Mouse (Mus musculus) liver, postnatal 0 days (tissue): ENCODE results near the gene Lyrm4. TPM values are rescaled to one million over a fixed set of nuclear protein-coding genes. Genes with fewer than 3 reads are reported as not detected.

ENCODE experiments used
- ATAC-seq: fragments of 200-750 bp; cut with Nextera tagmentation; 2 replicates; pipeline ENCODE4 v1.8.0; 2017; ENCODE audit warnings: mild to moderate bottlenecking, moderate library complexity
- DNase-seq: peaks from one replicate; pipeline ENCODE4 v3.0.0-alpha.2; 2016
- H3K27ac ChIP-seq: fragments of 300-500 bp; sonication (generic); 2 replicates; pipeline ENCODE4 v1.5.1; 2014; ENCODE audit warnings: antibody characterized with exemption, moderate library complexity, mild to moderate bottlenecking, low read depth
- H3K27me3 ChIP-seq: fragments of 300-500 bp; sonication (generic); 2 replicates; pipeline ENCODE4 v1.6.1; 2014; ENCODE audit warnings: low read length, control low read depth, mixed read lengths; ENCODE audit not compliant: insufficient read depth
- H3K36me3 ChIP-seq: fragments of 300-500 bp; sonication (generic); replicated peaks from 2 replicates; pipeline ENCODE4 v1.6.1; 2014; ENCODE audit warnings: mild to moderate bottlenecking, control low read depth, low read length, moderate library complexity, mixed read lengths; ENCODE audit not compliant: insufficient read depth
- H3K4me1 ChIP-seq: fragments of 300-500 bp; sonication (generic); 2 replicates; pipeline ENCODE4 v1.6.1; 2014; ENCODE audit warnings: antibody characterized with exemption, mild to moderate bottlenecking, control low read depth; ENCODE audit not compliant: insufficient read depth
- H3K4me2 ChIP-seq: fragments of 300-500 bp; sonication (generic); 2 replicates; pipeline ENCODE4 v1.6.1; 2014; ENCODE audit warnings: low read depth, mild to moderate bottlenecking, low read length, moderate library complexity, mixed read lengths
- H3K4me3 ChIP-seq: fragments of 300-500 bp; sonication (generic); 2 replicates; pipeline ENCODE4 v1.5.1; 2014; ENCODE audit warnings: low read depth, low read length
- H3K9ac ChIP-seq: fragments of 300-500 bp; sonication (generic); replicated peaks from 2 replicates; pipeline ENCODE4 v1.6.1; 2014; ENCODE audit warnings: mild to moderate bottlenecking, moderate library complexity
- H3K9me3 ChIP-seq: fragments of 300-500 bp; sonication (generic); 2 replicates; pipeline ENCODE4 v1.6.1; 2016; ENCODE audit warnings: mild to moderate bottlenecking, control low read depth, low read length, mixed read lengths
- CTCF ChIP-seq: sonication (generic); IDR thresholded peaks from 2 replicates; pipeline ENCODE4 v1.5.1; 2016; ENCODE audit warnings: antibody characterized with exemption, low read depth
- EP300 ChIP-seq: IDR thresholded peaks from 2 replicates; pipeline ENCODE4 v1.6.1; 2016; ENCODE audit warnings: antibody characterized with exemption, low read depth, mild to moderate bottlenecking
- WGBS: fragments of 180-500 bp; shearing (Covaris S2); extraction: QIAGEN DNeasy Blood & Tissue Kit; methylation state at CpG from one replicate; pipeline ENCODE4 v1.1.7; 2014; ENCODE audit not compliant: insufficient replicate concordance; 5-methylcytosine and 5-hydroxymethylcytosine counted together
- polyA plus RNA-seq: library from polyadenylated mRNA; unstranded; fragments of >200 nt; fragmentation: Nextera tagmentation; extraction: Ambion mirVana; gene quantifications from 2 replicates; pipeline ENCODE4 v1.2.1, GENCODE M21; 2015

Gene Lyrm4
- polyA plus RNA-seq, 1 experiment from 2014 or later = 19.3 TPM

- Histone ChIP-seq H3K9me3 (no peaks in the 10 kb centered on the region), H3K9ac (peak overlapping the region; percentile 36; the same call in 1 of the 2 replicates), H3K27me3 (no peaks in the 10 kb centered on the region), H3K4me2 (peak overlapping the region; percentile 38), H3K36me3 (no peaks in the 10 kb centered on the region), H3K4me3 (no peak overlapping the region), H3K27ac (peak overlapping the region; percentile 78), H3K4me1 (peaks cover 22% of the 10 kb centered on the region)
- WGBS = 56% methylated on average over 4 of the region's 4 CpGs
- no peak for TF ChIP-seq CTCF
- peak; percentile 95 for TF ChIP-seq EP300
- DNase-seq = peak; percentile 30
- ATAC-seq = peak; percentile 96
Measured at GRCm38 (mm10) chr13:36056925-36057324, 60.4 kb downstream of the Lyrm4 start.

GRCm38 (mm10) chr13:36056509-36056908 lies 60.8 kb downstream of the Lyrm4 start:
- Histone ChIP-seq H3K9me3 (no peaks in the 10 kb centered on the region), H3K4me1 (peaks cover 22% of the 10 kb centered on the region), H3K4me3 (no peak overlapping the region), H3K9ac (peak overlapping the region; percentile 36; the same call in 1 of the 2 replicates), H3K27ac (peak overlapping the region; percentile 78), H3K27me3 (no peaks in the 10 kb centered on the region), H3K36me3 (no peaks in the 10 kb centered on the region), H3K4me2 (peak overlapping the region; percentile 38)
- DNase-seq (no peak), ATAC-seq (peak; percentile 62)
- TF ChIP-seq CTCF = no peak
- 58% methylated on average over 1 of the region's 1 CpGs for WGBS

DNA sequence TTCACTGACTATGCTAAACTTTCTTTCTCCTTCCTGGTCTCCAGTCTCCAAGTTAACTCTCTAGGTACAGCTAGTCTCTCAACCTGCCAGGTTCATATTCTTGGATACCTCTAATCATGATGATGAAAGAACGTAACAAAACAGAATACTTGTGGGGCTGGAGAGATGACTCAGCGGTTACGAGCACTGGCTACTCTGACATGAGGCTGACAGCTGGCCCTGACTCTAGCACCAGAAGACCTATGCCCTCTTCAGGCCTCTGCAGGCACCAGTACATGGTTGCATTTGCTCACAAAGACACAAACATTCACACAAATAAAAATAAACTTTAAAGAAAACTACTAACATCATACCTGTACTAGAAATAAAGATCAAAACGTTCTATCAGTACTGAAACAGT lies 81.8 kb downstream of the Lyrm4 start:
- Histone ChIP-seq H3K4me1 (peaks cover 6% of the 10 kb centered on the region; the same call in 1 of the 2 replicates), H3K4me3 (no peak overlapping the region), H3K9ac (no peak overlapping the region), H3K27ac (no peak overlapping the region), H3K4me2 (no peak overlapping the region), H3K27me3 (no peaks in the 10 kb centered on the region), H3K9me3 (no peaks in the 10 kb centered on the region), H3K36me3 (no peaks in the 10 kb centered on the region)
- ATAC-seq (no peak), DNase-seq (no peak)
- TF ChIP-seq EP300 = no peak
- TF ChIP-seq CTCF = no peak
- WGBS = 72% methylated on average over 4 of the region's 4 CpGs

- H3K27me3 ChIP-seq = no peaks in the 10 kb centered on the region
- H3K36me3 ChIP-seq = no peaks in the 10 kb centered on the region
- no peak overlapping the region for H3K4me3 ChIP-seq
- WGBS = 74% methylated on average over 9 of the region's 9 CpGs
- H3K4me1 ChIP-seq = peaks cover 6% of the 10 kb centered on the region; the same call in 1 of the 2 replicates
- TF ChIP-seq EP300 (no peak), CTCF (no peak)
- H3K27ac ChIP-seq = no peak overlapping the region
- no peak overlapping the region for H3K9ac ChIP-seq
- no peak overlapping the region for H3K4me2 ChIP-seq
- no peaks in the 10 kb centered on the region for H3K9me3 ChIP-seq
- DNase-seq (no peak), ATAC-seq (no peak)
Measured at GRCm38 (mm10) chr13:36031959-36032358, 85.4 kb downstream of the Lyrm4 start.

DNA sequence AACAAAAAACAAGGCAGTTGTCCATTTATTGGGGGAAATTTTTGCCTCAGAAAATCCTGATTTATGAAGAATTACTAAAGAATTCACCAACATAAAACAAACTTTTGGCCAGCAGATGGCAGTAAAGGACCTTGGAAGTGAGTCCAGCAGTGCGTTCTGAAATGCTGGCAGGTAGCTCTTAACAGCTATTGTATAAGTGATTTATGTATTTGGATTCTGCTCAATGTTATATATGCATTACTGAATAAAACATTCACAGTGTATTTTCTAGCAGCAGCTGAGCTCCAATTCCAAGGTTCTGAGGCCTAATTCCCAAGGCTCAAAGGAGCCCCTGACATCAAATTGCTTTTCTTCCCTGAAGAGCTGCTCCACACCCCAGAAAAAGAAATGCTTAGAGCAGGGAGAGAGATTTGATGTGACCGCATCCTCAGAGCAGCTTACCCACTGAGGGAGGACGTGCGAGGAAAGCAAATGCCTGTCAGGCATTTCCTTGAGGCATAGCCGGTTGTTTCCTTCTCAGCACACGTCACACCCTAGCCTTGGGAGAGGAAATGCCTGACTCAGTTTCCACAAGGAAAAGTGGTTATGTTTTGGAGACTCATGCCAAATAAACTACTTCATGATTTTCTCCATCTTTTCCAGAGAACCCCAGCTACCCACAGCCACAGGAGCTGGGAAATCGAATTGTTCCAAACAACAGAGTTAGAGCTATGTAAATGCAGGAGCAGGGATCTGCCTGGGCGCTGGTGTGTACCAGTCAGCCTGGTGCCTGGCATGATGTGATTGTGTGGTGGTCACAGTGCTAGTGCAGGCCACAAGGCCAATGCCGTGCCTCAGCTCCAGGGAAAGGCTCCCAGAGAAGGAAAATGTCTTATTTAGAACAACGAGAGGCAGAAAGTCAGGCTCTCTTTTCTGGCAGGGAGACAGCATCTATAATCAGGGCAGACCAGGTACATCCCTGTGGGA lies 97.7 kb downstream of the Lyrm4 start:
- H3K4me1 ChIP-seq = 0 out of 2 replicates have a peak, but pooled peaks cover 2% of the 10 kb centered on the region
- H3K9me3 ChIP-seq = no peaks in the 10 kb centered on the region
- ATAC-seq = no peak
- no peak overlapping the region for H3K4me2 ChIP-seq
- no peak overlapping the region for H3K4me3 ChIP-seq
- no peak for TF ChIP-seq EP300
- peak; percentile 79 for TF ChIP-seq CTCF
- H3K27me3 ChIP-seq = no peaks in the 10 kb centered on the region
- H3K27ac ChIP-seq = no peak overlapping the region
- no peak overlapping the region for H3K9ac ChIP-seq
- no peaks in the 10 kb centered on the region for H3K36me3 ChIP-seq
- 68% methylated on average over 10 of the region's 10 CpGs for WGBS
- DNase-seq = peak; percentile 64

GRCm38 (mm10) chr13:36018017-36018416 lies 99.3 kb downstream of the Lyrm4 start:
- no peaks in the 10 kb centered on the region for H3K27me3 ChIP-seq
- ATAC-seq (no peak), DNase-seq (no peak)
- no peak overlapping the region for H3K4me2 ChIP-seq
- H3K4me1 ChIP-seq = 0 out of 2 replicates have a peak, but pooled peaks cover 2% of the 10 kb centered on the region
- WGBS = 62% methylated on average over 2 of the region's 2 CpGs
- no peaks in the 10 kb centered on the region for H3K36me3 ChIP-seq
- H3K4me3 ChIP-seq = no peak overlapping the region
- TF ChIP-seq CTCF (no peak), EP300 (no peak)
- H3K9ac ChIP-seq = no peak overlapping the region
- no peaks in the 10 kb centered on the region for H3K9me3 ChIP-seq
- H3K27ac ChIP-seq = no peak overlapping the region
